8 mouse cellular contexts compared by ENCODE assay signal in the genomic region with DNA sequence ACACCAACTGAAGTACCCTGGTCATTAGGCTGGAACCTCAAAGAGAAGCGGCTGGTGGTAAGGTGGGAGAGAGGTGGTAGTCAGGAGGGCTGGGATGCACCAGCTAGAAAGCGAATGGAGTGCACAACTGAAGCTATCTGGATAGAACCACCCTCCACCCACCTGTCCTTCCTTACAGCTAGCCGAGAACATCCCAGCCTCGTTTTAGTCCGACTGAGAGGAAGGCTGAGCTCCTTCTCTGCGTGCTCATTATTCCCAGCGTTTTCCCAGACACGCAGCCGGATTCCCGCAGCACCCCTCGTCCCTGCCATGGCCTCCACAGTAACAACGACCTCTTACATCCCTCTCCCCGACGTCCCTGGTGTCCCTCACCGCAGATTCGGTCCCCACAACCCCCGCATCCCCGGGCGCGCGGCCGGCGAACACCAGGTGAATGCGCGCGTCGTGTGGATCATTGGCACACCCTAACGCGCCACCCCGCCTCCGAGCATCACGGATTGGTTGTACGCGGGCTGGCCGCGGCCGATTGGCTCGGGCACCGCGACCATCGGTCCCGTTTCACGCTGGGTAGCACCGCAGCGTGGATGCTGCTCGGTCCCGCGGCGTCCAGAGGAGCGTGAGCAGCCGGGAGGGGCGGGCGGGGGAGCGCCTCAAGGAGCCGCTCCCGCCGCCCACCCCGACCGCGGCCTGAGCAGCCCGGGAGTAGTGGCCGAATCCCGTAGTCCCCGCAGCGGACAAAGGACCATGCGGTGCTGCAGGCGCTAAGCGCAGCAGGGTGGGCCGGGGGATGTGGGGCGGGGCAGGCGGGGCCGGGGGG. TPM values are rescaled to one million over a fixed set of nuclear protein-coding genes. Genes with fewer than 3 reads are reported as not detected.
DNase-seq lines count a peak whose midpoint lies in the region; ATAC-seq and TF ChIP-seq lines count a peak whose summit lies in the region.

A gene (plus strand): TSS at position 679 of the 817 bp plus-strand sequence.

- no peak for TF ChIP-seq EP300 in stomach, postnatal 0 days (optimal IDR thresholded peaks at IDR 0.05)

- H3K27me3 ChIP-seq in embryonic facial prominence, embryonic 15.5 days, result no peaks in the 10 kb centered on the region
- peaks cover 94% of the 10 kb centered on the region for H3K27me3 ChIP-seq in heart, embryonic 13.5 days (replicated peaks)
- H3K27me3 ChIP-seq in kidney, postnatal 0 days (ENCODE audit: insufficient read depth, low read length), result no peaks in the 10 kb centered on the region; the same call in 1 of the 2 replicates
- no peaks in the 10 kb centered on the region for H3K27me3 ChIP-seq in midbrain, embryonic 16.5 days (ENCODE audit: control insufficient read depth, insufficient read depth, low read depth, low read length)
- no peaks in the 10 kb centered on the region for H3K27me3 ChIP-seq in stomach, postnatal 0 days (ENCODE audit: control insufficient read depth, insufficient read depth, low read length)

- under 1% methylated on average over 72 of the region's 72 CpGs for WGBS in embryonic facial prominence, embryonic 15.5 days
- WGBS in heart, embryonic 13.5 days, result under 1% methylated on average over 71 of the region's 72 CpGs
- under 1% methylated on average over 65 of the region's 72 CpGs for WGBS in kidney, postnatal 0 days
- 0% methylated on average over 70 of the region's 72 CpGs for WGBS in midbrain, embryonic 16.5 days
- 2% methylated on average over 52 of the region's 72 CpGs for WGBS in stomach, postnatal 0 days

- peaks cover 14% of the 10 kb centered on the region for H3K4me1 ChIP-seq in embryonic facial prominence, embryonic 15.5 days
- peaks cover 13% of the 10 kb centered on the region for H3K4me1 ChIP-seq in heart, embryonic 13.5 days
- peaks cover 11% of the 10 kb centered on the region for H3K4me1 ChIP-seq in kidney, postnatal 0 days (replicated peaks; ENCODE audit: insufficient read depth, low read length)
- peaks cover 21% of the 10 kb centered on the region for H3K4me1 ChIP-seq in midbrain, embryonic 16.5 days (ENCODE audit: control insufficient read depth, insufficient read depth, low read length)
- H3K4me1 ChIP-seq in stomach, postnatal 0 days (replicated peaks; ENCODE audit: control insufficient read depth, insufficient read depth), result 0 out of 2 replicates have a peak, but pooled peaks cover 4% of the 10 kb centered on the region

- H3K9me3 ChIP-seq in embryonic facial prominence, embryonic 15.5 days (replicated peaks), result no peaks in the 10 kb centered on the region
- peaks cover 3% of the 10 kb centered on the region; the same call in 1 of the 2 replicates for H3K9me3 ChIP-seq in heart, embryonic 13.5 days
- H3K9me3 ChIP-seq in kidney, postnatal 0 days (replicated peaks; ENCODE audit: low read length), result no peaks in the 10 kb centered on the region
- no peaks in the 10 kb centered on the region for H3K9me3 ChIP-seq in midbrain, embryonic 16.5 days (replicated peaks; ENCODE audit: control insufficient read depth, low read length, poor library complexity, severe bottlenecking)
- no peaks in the 10 kb centered on the region for H3K9me3 ChIP-seq in stomach, postnatal 0 days (ENCODE audit: control insufficient read depth, low read length)

- peak; percentile 74 to 84 for DNase-seq in adrenal gland, postnatal 36 days
- peak; percentile 78 for DNase-seq in kidney, postnatal 0 days (ENCODE audit: low spot score)
- peak; percentile 67 for DNase-seq in liver
- peak; percentile 82 for DNase-seq in stomach, postnatal 0 days (ENCODE audit: low spot score)

- peak within 1 kb of the TSS; percentile 65 for H3K4me3 ChIP-seq in embryonic facial prominence, embryonic 15.5 days (replicated peaks)
- peak within 1 kb of the TSS; percentile 60 for H3K4me3 ChIP-seq in heart, embryonic 13.5 days
- peak within 1 kb of the TSS; percentile 58 for H3K4me3 ChIP-seq in kidney, postnatal 0 days (replicated peaks; ENCODE audit: low read depth, low read length)
- peak within 1 kb of the TSS; percentile 82 for H3K4me3 ChIP-seq in midbrain, embryonic 16.5 days (ENCODE audit: low read depth, low read length)
- peak within 1 kb of the TSS; percentile 48 for H3K4me3 ChIP-seq in stomach, postnatal 0 days (ENCODE audit: low read depth, low read length)

- peaks cover 14% of the 10 kb centered on the region; the same call in 1 of the 2 replicates for H3K36me3 ChIP-seq in embryonic facial prominence, embryonic 15.5 days
- H3K36me3 ChIP-seq in heart, embryonic 13.5 days, result no peaks in the 10 kb centered on the region
- H3K36me3 ChIP-seq in kidney, postnatal 0 days (ENCODE audit: insufficient read depth, low read length), result no peaks in the 10 kb centered on the region
- peaks cover 18% of the 10 kb centered on the region for H3K36me3 ChIP-seq in midbrain, embryonic 16.5 days (ENCODE audit: control insufficient read depth, insufficient read depth, low read length)
- H3K36me3 ChIP-seq in stomach, postnatal 0 days (ENCODE audit: control insufficient read depth, insufficient read depth, low read length), result no peaks in the 10 kb centered on the region

- H3K4me2 ChIP-seq in embryonic facial prominence, embryonic 15.5 days (replicated peaks), result peak within 1 kb of the TSS; percentile 80
- peak within 1 kb of the TSS; percentile 92 for H3K4me2 ChIP-seq in heart, embryonic 13.5 days
- H3K4me2 ChIP-seq in kidney, postnatal 0 days (ENCODE audit: low read length), result peak within 1 kb of the TSS; percentile 98
- peak within 1 kb of the TSS; percentile 61 for H3K4me2 ChIP-seq in midbrain, embryonic 16.5 days (ENCODE audit: low read length)
- H3K4me2 ChIP-seq in stomach, postnatal 0 days (replicated peaks; ENCODE audit: low read depth), result peak within 1 kb of the TSS; percentile 97

- H3K27ac ChIP-seq in embryonic facial prominence, embryonic 15.5 days (replicated peaks), result no peak within 1 kb of the TSS
- H3K27ac ChIP-seq in heart, embryonic 13.5 days (replicated peaks), result no peak within 1 kb of the TSS
- no peak within 1 kb of the TSS for H3K27ac ChIP-seq in kidney, postnatal 0 days
- peak within 1 kb of the TSS; percentile 94 for H3K27ac ChIP-seq in midbrain, embryonic 16.5 days (ENCODE audit: low read length)
- no peak within 1 kb of the TSS for H3K27ac ChIP-seq in stomach, postnatal 0 days (replicated peaks)

- ATAC-seq in CD4-positive, CD25-positive, alpha-beta regulatory T cell, adult 4 months, result peak; percentile 61
- peak; percentile 93 for ATAC-seq in embryonic facial prominence, embryonic 15.5 days (ENCODE audit: insufficient number of reproducible peaks, low FRiP score, low TSS enrichment, low read depth)
- peak; percentile 67; the same call in 1 of the 2 replicates for ATAC-seq in heart, embryonic 13.5 days (ENCODE audit: extremely low read depth, insufficient number of reproducible peaks, low FRiP score, low TSS enrichment)
- peak; percentile 87 for ATAC-seq in kidney, postnatal 0 days (replicated peaks; ENCODE audit: low FRiP score, low read depth)
- peak; percentile 99 for ATAC-seq in midbrain, embryonic 16.5 days
- peak; percentile 80 for ATAC-seq in stomach, postnatal 0 days (ENCODE audit: low FRiP score, low TSS enrichment)

- no peak for TF ChIP-seq CTCF in kidney, postnatal 0 days (IDR thresholded peaks at IDR 0.05; ENCODE audit: low read depth)
- TF ChIP-seq CTCF in stomach, postnatal 0 days (IDR thresholded peaks at IDR 0.05; ENCODE audit: low read depth), result no peak

- H3K9ac ChIP-seq in embryonic facial prominence, embryonic 15.5 days, result peak within 1 kb of the TSS; percentile 37
- peak within 1 kb of the TSS; percentile 79 for H3K9ac ChIP-seq in heart, embryonic 13.5 days
- H3K9ac ChIP-seq in kidney, postnatal 0 days (ENCODE audit: low read depth, low read length), result peak within 1 kb of the TSS; percentile 67
- peak within 1 kb of the TSS; percentile 100 for H3K9ac ChIP-seq in midbrain, embryonic 16.5 days (ENCODE audit: low read depth, low read length)
- H3K9ac ChIP-seq in stomach, postnatal 0 days (ENCODE audit: low read length), result peak within 1 kb of the TSS; percentile 59

RNA-seq across cellular contexts. Expression of the gene that starts here (rescaled TPM):
- polyA plus RNA-seq in CD4-positive, CD25-positive, alpha-beta regulatory T cell, adult 4 months (2017; shearing (Covaris generic)), result 1 to 10 TPM; 6.6 to 7.8 TPM
- total RNA-seq in adrenal gland, postnatal 36 days (2021), result under 1 TPM; 0.83 to 0.95 TPM
- 12.0 and 15.1 TPM in 2 replicates for polyA plus RNA-seq in embryonic facial prominence, embryonic 15.5 days (2015; fragmentation: Nextera tagmentation; extraction: Ambion mirVana)
- polyA plus RNA-seq in heart, embryonic 13.5 days (2015; fragmentation: Nextera tagmentation; extraction: Ambion mirVana), result 1.6 and 2.7 TPM in 2 replicates
- 6.4 and 7.4 TPM in 2 replicates for polyA plus RNA-seq in kidney, postnatal 0 days (2015; fragmentation: Nextera tagmentation; extraction: Ambion mirVana)
- polyA plus RNA-seq in midbrain, embryonic 16.5 days (2015; fragmentation: Nextera tagmentation; extraction: Ambion mirVana), result 59.5 and 65.7 TPM in 2 replicates
- polyA plus RNA-seq in stomach, postnatal 0 days (2015; fragmentation: Nextera tagmentation; extraction: Ambion mirVana), result 1.2 and 1.5 TPM in 2 replicates

Comparison
In these comparisons a context has a peak if more than half of its experiments do, and no peak if none do; other contexts are left out.
1. Peak in DNase-seq in adrenal gland, postnatal 36 days; RNA of the gene not detected or under 1 TPM.
2. H3K9ac ChIP-seq: peak in every context shown above with its lines; median percentile 100 in midbrain, embryonic 16.5 days; 79 in heart, embryonic 13.5 days; 67 in kidney, postnatal 0 days; 59 in stomach, postnatal 0 days; 37 in embryonic facial prominence, embryonic 15.5 days.